Mouse (Mus musculus): ENCODE results near the gene Ift80. TPM values are rescaled to one million over a fixed set of nuclear protein-coding genes. Genes with fewer than 3 reads are reported as not detected.

The Ift80 gene
- polyA plus RNA-seq, 1 experiment, result 4.2 TPM

DNA sequence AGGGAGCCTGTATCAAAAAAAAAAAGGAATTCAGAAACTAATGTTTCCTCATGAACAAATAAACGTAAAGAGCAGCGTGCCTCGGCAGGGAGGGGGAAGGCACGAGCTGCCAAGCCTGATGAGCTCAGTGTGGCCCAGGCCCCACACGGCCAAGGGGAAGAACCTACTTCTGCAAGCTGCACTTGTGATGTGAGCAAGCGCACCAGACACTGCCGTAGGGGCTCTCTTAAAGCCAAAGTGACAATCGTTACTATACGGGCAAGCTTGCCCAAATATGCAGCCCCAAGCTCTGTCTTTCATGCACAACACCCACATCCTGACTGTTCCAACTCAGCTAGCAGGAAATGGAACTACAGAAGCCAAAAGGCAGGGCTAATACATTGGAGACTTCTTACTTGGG, 23.5 kb downstream of the Ift80 start:
- Histone ChIP-seq H3K27me3 (replicated peaks; ENCODE audit: control insufficient read depth, insufficient read depth, low read length) (no peaks in the 10 kb centered on the region), H3K36me3 (ENCODE audit: control insufficient read depth, insufficient read depth, low read length) (no peaks in the 10 kb centered on the region), H3K27ac (ENCODE audit: insufficient read depth, low read depth, low read length) (no peak overlapping the region), H3K4me3 (ENCODE audit: insufficient read depth, low read depth, low read length) (no peak overlapping the region), H3K4me1 (ENCODE audit: control insufficient read depth, insufficient read depth, low read length) (no peaks in the 10 kb centered on the region)
- 75% methylated on average over 9 of the region's 9 CpGs for WGBS
- no peak for TF ChIP-seq CTCF (conservative IDR thresholded peaks at IDR 0.05; ENCODE audit: insufficient read depth, insufficient read length, low read depth, low read length)
- TF ChIP-seq POLR2A (IDR thresholded peaks at IDR 0.05; ENCODE audit: low read depth, low read length), result no peak
- no peak for DNase-seq

DNA sequence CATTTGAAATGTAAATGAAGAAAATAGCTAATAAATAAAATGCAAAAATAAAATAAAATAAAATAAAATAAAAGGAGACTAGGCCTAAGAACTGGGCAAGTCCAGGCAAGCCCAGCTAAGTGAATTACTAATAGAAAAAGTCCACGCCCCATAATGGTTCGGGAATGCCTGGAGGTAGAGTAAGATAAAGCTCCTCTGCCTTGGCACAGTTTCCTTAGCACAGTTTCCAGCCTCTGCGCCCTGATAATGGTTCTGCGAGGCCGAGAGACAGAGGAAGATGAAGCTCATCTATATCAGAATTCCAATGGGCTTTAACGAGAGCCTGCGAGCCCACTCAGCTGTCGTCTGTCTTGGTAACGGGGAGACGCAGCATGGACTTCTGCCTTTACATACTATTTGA, 25.2 kb downstream of the Ift80 start:
- no peaks in the 10 kb centered on the region for H3K4me1 ChIP-seq (ENCODE audit: control insufficient read depth, insufficient read depth, low read length)
- WGBS, result 93% methylated on average over 10 of the region's 10 CpGs
- H3K27ac ChIP-seq (ENCODE audit: insufficient read depth, low read depth, low read length), result no peak overlapping the region
- no peak for DNase-seq
- TF ChIP-seq CTCF (conservative IDR thresholded peaks at IDR 0.05; ENCODE audit: insufficient read depth, insufficient read length, low read depth, low read length) (no peak), POLR2A (IDR thresholded peaks at IDR 0.05; ENCODE audit: low read depth, low read length) (no peak)
- no peaks in the 10 kb centered on the region for H3K27me3 ChIP-seq (replicated peaks; ENCODE audit: control insufficient read depth, insufficient read depth, low read length)
- no peak overlapping the region for H3K4me3 ChIP-seq (ENCODE audit: insufficient read depth, low read depth, low read length)
- no peaks in the 10 kb centered on the region for H3K36me3 ChIP-seq (ENCODE audit: control insufficient read depth, insufficient read depth, low read length)

DNA sequence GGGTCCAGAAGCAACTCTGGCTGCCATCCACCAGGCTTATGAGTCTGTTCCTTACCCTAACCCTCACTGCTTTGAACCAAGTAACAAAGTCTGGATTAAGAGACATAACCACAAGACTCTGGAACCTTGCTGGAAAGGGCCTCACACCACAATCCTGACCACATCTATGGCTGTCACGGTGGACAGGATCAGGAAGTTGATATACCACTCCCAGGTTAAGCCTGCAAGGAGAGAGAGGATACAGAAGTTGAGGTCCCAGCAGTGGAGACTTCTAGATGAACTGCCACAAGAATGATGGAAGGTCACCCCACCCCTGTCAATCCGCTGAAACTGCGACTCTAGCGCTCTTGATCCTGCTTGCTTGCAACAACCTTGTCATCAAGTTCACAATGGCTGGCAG, 26.7 kb downstream of the Ift80 start:
- no peaks in the 10 kb centered on the region for H3K36me3 ChIP-seq (ENCODE audit: control insufficient read depth, insufficient read depth, low read length)
- no peak overlapping the region for H3K27ac ChIP-seq (ENCODE audit: insufficient read depth, low read depth, low read length)
- TF ChIP-seq CTCF (conservative IDR thresholded peaks at IDR 0.05; ENCODE audit: insufficient read depth, insufficient read length, low read depth, low read length), result no peak
- no peak for TF ChIP-seq POLR2A (IDR thresholded peaks at IDR 0.05; ENCODE audit: low read depth, low read length)
- no peak overlapping the region for H3K4me3 ChIP-seq (ENCODE audit: insufficient read depth, low read depth, low read length)
- no peaks in the 10 kb centered on the region for H3K4me1 ChIP-seq (ENCODE audit: control insufficient read depth, insufficient read depth, low read length)
- 87% methylated on average over 4 of the region's 4 CpGs for WGBS
- H3K27me3 ChIP-seq (replicated peaks; ENCODE audit: control insufficient read depth, insufficient read depth, low read length), result no peaks in the 10 kb centered on the region
- DNase-seq, result no peak

DNA sequence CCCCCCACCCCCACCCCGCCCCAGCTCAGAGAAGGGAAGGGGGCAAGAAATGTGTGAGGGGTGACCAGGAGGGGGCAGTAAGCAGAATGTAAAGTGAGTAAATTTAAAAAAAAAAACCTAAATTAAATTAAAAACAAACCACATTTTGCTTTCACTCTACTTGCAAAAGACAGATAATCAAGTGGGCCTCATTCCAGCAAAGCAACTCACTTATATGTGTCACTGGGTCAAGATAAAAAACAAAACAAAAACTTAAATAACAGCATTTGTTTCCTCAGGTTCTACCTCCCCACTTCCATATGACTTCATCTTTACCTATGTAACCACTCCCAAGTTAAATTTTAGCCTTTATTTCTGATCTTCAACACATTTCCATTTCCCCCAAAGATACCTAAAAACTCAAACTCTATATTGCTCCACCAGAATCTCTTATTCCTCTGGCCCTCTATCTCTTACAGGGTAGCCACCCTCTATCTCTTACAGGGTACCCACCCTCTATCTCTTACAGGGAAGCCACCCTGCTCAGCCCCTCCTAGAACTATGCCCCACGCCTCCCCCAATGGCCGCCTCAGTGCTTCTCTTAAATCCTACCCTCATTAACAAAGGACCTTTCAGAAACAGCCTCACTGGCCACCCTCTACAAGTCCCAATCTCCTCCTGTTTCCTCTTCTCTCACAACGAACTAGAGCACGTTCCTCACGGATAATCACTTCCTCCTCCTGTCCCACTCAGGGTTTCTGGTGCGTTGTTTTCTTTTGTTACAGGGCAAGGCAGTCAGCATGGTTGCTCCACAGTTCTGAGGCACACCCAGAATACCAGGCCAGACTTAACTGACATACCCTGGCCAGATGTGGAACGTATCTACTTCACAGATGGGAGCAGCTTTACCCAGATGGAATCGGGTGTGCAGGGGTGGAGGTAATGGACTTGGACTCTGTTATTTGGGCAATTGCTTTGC, 28.6 kb downstream of the Ift80 start:
- Histone ChIP-seq H3K4me3 (ENCODE audit: insufficient read depth, low read depth, low read length) (no peak overlapping the region), H3K27ac (ENCODE audit: insufficient read depth, low read depth, low read length) (no peak overlapping the region), H3K27me3 (replicated peaks; ENCODE audit: control insufficient read depth, insufficient read depth, low read length) (no peaks in the 10 kb centered on the region), H3K4me1 (ENCODE audit: control insufficient read depth, insufficient read depth, low read length) (0 out of 2 replicates have a peak, but pooled peaks cover 2% of the 10 kb centered on the region), H3K36me3 (ENCODE audit: control insufficient read depth, insufficient read depth, low read length) (no peaks in the 10 kb centered on the region)
- WGBS, result 74% methylated on average over 9 of the region's 9 CpGs
- DNase-seq, result no peak
- TF ChIP-seq POLR2A (IDR thresholded peaks at IDR 0.05; ENCODE audit: low read depth, low read length), result no peak

DNA sequence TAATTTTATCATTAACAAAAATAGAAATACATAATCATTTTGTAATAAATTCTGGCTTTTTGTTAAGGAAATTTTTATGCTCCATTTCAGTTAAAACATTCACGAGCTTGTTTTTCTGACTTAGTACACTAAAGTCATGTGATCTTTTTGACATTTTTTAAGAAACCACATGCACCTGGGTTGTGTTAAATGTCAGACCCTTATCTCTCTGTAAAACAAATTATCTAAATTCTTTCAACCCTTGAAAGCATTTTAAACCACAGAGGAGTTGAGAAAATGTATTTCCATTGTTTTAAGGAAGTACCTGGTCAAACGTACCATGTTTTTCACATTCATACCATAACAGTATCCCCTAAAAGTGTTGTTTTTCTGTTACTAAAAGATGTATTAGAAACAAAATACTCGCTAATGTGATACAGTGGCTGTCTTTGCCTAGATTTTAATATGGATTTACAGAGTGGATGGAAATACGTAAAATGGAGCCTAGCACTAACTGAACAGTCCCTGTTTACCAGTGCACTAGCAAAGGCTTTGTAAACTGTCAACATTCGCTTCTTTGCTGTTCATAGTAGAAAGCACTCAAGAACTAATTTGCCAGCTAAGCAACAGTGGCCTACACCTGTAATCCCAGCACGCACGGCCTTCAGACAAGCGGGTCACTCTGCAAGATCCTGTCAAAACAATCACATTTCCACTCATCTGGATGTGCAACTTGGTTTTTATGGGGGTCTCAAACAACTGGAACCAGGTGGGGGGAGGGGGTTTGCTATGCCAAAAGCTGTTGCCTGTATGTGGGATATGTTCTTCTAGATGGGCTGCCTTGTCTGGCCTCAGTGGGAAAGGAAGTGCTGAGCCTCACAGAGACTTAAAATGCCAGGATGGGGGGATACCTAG, 29.5 kb downstream of the Ift80 start:
- WGBS, result 89% methylated on average over 8 of the region's 8 CpGs

DNA sequence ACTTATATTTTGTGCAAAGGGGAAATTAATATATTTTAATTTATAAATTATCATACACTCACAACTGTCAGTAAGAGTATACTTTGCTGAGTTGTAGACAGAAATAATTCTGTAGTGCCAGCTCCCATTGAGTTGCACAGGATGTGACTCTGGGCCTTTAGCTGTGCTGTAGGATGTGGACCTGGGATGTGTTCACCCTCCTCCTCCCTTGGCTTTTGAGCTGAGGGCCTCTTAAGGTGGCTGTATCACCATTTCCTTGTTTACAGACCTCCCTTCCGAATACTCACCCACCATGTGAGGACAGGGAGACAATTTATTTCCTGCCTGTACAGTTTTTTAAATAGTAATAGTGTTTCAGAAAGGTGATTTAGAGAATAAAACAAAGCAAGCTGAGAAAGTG, 30.8 kb downstream of the Ift80 start:
- Histone ChIP-seq H3K4me3 (ENCODE audit: insufficient read depth, low read depth, low read length) (no peak overlapping the region), H3K4me1 (ENCODE audit: control insufficient read depth, insufficient read depth, low read length) (0 out of 2 replicates have a peak, but pooled peaks cover 2% of the 10 kb centered on the region), H3K27me3 (replicated peaks; ENCODE audit: control insufficient read depth, insufficient read depth, low read length) (no peaks in the 10 kb centered on the region), H3K27ac (ENCODE audit: insufficient read depth, low read depth, low read length) (no peak overlapping the region), H3K36me3 (ENCODE audit: control insufficient read depth, insufficient read depth, low read length) (no peaks in the 10 kb centered on the region)
- DNase-seq, result no peak
- no peak for TF ChIP-seq POLR2A (IDR thresholded peaks at IDR 0.05; ENCODE audit: low read depth, low read length)
- WGBS, result 50% methylated on average over 1 of the region's 1 CpGs

More for the DNA sequence above, 29.5 kb downstream of the Ift80 start:
- TF ChIP-seq POLR2A (IDR thresholded peaks at IDR 0.05; ENCODE audit: low read depth, low read length) (no peak), CTCF (conservative IDR thresholded peaks at IDR 0.05; ENCODE audit: insufficient read depth, insufficient read length, low read depth, low read length) (no peak)
- DNase-seq, result no peak
- Histone ChIP-seq H3K27me3 (replicated peaks; ENCODE audit: control insufficient read depth, insufficient read depth, low read length) (no peaks in the 10 kb centered on the region), H3K4me1 (ENCODE audit: control insufficient read depth, insufficient read depth, low read length) (0 out of 2 replicates have a peak, but pooled peaks cover 2% of the 10 kb centered on the region), H3K27ac (ENCODE audit: insufficient read depth, low read depth, low read length) (no peak overlapping the region), H3K36me3 (ENCODE audit: control insufficient read depth, insufficient read depth, low read length) (no peaks in the 10 kb centered on the region), H3K4me3 (ENCODE audit: insufficient read depth, low read depth, low read length) (no peak overlapping the region)

DNA sequence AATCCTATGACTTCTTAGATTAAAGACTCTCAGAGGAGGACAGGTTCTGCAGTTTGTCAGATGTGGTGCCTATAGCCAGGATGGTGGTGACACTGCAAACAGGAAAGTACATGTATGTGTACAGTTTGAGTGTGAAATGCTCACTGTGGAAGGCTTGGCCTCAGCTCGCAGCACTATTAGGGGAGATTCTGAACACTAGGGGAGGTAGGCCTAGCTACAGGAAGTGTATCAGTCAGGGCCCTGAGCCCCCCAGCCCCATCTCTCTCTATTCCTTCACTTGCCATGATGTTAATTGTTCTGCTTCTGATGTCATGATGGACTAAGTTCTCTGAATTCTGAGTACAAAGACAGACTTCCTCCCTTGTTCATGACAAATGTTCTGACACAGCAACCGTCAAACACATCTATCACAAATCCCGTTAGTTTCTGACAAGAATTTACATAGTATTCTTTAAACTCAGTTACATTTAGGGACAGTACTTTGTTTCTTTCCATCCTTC, 35.2 kb downstream of the Ift80 start:
- 0 out of 2 replicates have a peak, but pooled peaks cover 2% of the 10 kb centered on the region for H3K4me1 ChIP-seq (ENCODE audit: control insufficient read depth, insufficient read depth, low read length)
- no peak for DNase-seq
- no peaks in the 10 kb centered on the region for H3K27me3 ChIP-seq (replicated peaks; ENCODE audit: control insufficient read depth, insufficient read depth, low read length)
- TF ChIP-seq POLR2A (IDR thresholded peaks at IDR 0.05; ENCODE audit: low read depth, low read length) (no peak), CTCF (conservative IDR thresholded peaks at IDR 0.05; ENCODE audit: insufficient read depth, insufficient read length, low read depth, low read length) (no peak)
- H3K4me3 ChIP-seq (ENCODE audit: insufficient read depth, low read depth, low read length), result no peak overlapping the region
- H3K36me3 ChIP-seq (ENCODE audit: control insufficient read depth, insufficient read depth, low read length), result peaks cover 8% of the 10 kb centered on the region
- H3K27ac ChIP-seq (ENCODE audit: insufficient read depth, low read depth, low read length), result no peak overlapping the region
- WGBS, result 94% methylated on average over 3 of the region's 3 CpGs

Data from kidney, adult 2 months (tissue).